Mouse (Mus musculus): ENCODE measurements around the gene Iqgap1.

The Iqgap1 gene

GRCm38 (mm10) chr7:80825843-80826403 is at the start of gene Iqgap1:
TSS of gene Iqgap1 (minus strand) at chr7:80825974.
- no peak for DNase-seq (ENCODE audit: low read depth in 2 of 2, low spot score in 2 of 2)

DNA sequence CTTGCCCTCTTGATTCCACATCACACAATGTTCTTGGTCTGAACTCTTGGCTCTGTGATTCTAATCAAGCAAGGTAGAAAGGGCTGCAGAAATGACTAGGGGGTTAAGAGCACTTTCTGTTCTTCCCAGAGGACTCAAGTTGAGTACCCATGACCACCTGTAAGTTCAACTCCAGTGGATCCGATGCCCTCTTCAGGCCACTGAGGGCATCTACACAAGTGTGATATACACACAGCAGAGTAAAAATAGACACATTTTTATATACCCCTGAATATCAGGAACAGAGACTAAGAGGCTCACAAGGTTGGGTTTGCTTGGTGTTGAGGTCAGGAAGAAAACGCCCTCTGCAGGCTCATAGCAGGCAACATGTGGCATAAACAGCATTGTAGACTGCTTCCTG is 47.9 kb upstream of the Iqgap1 start:
- DNase-seq (ENCODE audit: low read depth in 2 of 2, low spot score in 2 of 2), result no peak

- no peak for DNase-seq (ENCODE audit: low read depth in 2 of 2, low spot score in 2 of 2)
Observed at GRCm38 (mm10) chr7:80873038-80873437, 47.3 kb upstream of the Iqgap1 start.

- DNase-seq (ENCODE audit: low read depth in 2 of 2, low spot score in 2 of 2), result no peak
Observed at GRCm38 (mm10) chr7:80868686-80869085, 42.9 kb upstream of the Iqgap1 start.

GRCm38 (mm10) chr7:80866514-80867147 is 40.9 kb upstream of the Iqgap1 start:
- no peak for DNase-seq (ENCODE audit: low read depth in 2 of 2, low spot score in 2 of 2)

DNA sequence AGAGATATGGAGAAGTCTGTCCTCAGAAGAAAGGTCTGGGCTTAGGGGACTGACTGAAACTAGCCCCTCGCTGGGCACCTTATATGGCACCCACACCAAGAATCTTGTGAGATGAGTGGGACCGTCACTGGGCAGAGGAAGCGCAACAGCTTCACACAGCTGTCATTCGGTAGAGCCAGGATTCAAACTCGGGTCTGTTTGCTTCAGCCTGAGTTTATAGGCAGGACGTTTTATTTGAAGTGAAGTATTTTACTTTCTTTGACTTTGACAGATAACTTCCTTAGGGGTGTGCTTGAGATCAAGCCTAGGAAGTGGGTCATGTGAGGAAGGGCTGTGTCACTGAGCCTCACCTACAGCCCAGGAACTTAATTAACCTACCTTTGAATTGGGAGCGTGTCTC is 39.7 kb upstream of the Iqgap1 start:
- DNase-seq (ENCODE audit: low read depth in 2 of 2, low spot score in 2 of 2), result no peak

DNA sequence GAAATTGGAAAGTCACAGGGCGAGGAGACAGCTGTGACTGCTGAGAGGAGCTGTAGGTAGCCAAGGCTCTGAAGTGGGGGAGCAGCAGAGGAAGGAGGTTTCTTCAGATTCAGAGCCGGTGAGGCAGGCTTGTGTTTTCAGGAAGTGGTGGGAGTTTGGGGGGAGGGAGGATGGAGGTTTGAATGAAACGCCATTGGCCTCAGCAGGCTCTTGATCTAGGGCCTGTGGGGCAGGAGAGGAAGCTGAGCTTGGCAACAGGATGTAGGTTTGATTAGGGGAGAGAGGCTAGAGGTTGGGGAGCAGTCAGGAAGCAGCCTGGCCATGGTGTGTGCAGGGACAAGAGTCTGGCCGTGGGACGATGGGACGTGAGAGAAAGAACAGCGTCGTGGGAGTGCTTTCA is 39.1 kb upstream of the Iqgap1 start:
- peak; percentile 74 to 82 for DNase-seq (ENCODE audit: low read depth in 2 of 2, low spot score in 2 of 2)

- no peak for DNase-seq (ENCODE audit: low read depth in 2 of 2, low spot score in 2 of 2)
Observed at GRCm38 (mm10) chr7:80864151-80864550, 38.4 kb upstream of the Iqgap1 start.

DNA sequence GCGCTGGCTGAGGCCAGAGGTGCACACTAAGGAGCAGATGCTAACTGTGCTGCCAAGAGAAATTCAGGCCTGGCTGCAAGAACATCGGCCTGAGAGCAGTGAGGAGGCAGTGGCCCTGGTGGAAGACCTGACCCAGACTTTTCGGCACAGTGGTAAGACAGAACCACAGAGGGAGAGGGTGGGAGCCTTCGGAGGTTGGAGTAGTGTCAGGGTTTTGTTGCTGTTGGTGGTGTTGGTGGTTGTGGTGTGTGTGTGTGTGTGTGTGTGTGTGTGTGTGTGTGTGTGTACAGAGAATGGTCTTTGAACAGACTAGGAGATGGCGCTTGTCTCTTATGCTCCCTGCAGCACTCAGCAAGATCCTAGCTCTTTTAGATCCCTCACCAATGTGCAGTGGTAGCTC is 37.7 kb upstream of the Iqgap1 start:
- no peak for DNase-seq (ENCODE audit: low read depth in 2 of 2, low spot score in 2 of 2)

- no peak for DNase-seq (ENCODE audit: low read depth in 2 of 2, low spot score in 2 of 2)
Observed at GRCm38 (mm10) chr7:80862475-80862874, 36.7 kb upstream of the Iqgap1 start.

DNA sequence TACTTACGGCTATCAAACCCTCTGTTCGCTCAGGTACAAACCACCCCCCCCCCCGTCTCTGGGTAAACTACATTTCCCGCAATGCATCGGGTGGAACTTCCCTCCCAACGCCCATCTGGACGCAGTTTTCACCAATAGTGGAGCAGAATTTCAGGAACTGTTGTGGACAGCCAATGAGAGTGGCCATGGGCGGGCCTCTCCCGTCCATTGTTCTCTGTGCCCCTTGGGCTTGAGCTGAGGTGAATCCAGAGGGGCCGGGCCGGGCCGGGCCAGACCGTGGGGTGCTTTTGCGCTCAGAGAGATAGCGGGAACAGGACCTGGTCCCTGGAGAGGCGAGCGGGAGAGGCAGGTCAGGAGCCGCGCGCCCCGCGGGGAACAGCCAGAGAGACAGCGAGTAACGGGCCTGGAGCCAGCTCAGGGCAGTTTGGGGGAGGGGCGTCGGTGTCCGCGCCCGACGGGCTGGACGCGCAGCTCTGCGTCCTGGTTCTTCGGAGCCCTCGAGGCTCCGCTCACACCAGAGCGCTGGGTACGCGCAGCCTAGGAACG is 35.0 kb upstream of the Iqgap1 start, which contains the start of gene Zscan2:
TSS of gene Zscan2 (plus strand) at position 192 of the 546 bp plus-strand sequence.
- DNase-seq (ENCODE audit: low read depth in 2 of 2, low spot score in 2 of 2), result peak; percentile 79 to 84

- DNase-seq (ENCODE audit: low read depth in 2 of 2, low spot score in 2 of 2), result peak; percentile 56 to 74
Observed at GRCm38 (mm10) chr7:80860227-80860626, 34.5 kb upstream of the Iqgap1 start.

- peak; percentile 72 to 86 for DNase-seq (ENCODE audit: low read depth in 2 of 2, low spot score in 2 of 2)
Observed at GRCm38 (mm10) chr7:80857181-80857580, 31.4 kb upstream of the Iqgap1 start.

DNA sequence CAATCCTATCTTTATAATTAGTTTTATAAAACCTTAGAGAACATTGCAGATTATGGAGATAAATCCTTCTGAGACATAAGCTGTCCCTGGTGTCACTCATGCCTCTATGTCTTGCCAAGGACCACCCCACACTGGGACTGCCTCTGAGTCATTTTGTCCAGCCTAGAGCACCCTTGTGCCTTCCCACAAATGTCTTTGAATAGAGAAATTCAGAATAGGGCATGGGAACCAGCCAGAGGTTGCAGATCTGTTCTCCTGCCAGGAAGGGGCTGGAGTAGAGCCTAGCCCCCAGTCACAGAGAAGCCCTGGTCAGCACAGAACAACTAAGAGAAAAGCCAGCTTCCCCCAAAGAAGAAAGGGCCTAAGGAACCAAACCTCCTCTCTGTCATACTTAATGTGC is 29.5 kb upstream of the Iqgap1 start:
- no peak for DNase-seq (ENCODE audit: low read depth in 2 of 2, low spot score in 2 of 2)

- no peak for DNase-seq (ENCODE audit: low read depth in 2 of 2, low spot score in 2 of 2)
Observed at GRCm38 (mm10) chr7:80853218-80853617, 27.4 kb upstream of the Iqgap1 start.

DNA sequence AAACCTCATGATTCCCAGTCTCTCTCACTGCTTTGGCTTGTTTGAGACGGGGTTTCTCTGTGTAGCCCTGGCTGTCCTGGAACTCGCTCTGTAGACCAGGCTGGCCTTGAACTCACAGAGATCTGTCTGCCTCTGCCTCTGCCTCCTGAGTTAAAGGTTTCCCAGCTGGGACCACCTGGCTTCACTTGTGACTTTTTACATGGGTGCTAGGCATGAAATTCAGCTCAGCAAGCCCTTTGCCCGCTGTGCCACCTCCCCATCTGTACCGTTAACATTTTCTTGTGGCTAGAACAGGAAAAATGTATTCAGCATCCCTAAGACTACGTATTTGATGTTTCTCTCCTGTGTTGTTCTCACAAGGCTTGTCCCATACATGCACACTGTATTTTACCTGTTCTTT is 24.7 kb upstream of the Iqgap1 start:
- no peak for DNase-seq (ENCODE audit: low read depth in 2 of 2, low spot score in 2 of 2)

DNA sequence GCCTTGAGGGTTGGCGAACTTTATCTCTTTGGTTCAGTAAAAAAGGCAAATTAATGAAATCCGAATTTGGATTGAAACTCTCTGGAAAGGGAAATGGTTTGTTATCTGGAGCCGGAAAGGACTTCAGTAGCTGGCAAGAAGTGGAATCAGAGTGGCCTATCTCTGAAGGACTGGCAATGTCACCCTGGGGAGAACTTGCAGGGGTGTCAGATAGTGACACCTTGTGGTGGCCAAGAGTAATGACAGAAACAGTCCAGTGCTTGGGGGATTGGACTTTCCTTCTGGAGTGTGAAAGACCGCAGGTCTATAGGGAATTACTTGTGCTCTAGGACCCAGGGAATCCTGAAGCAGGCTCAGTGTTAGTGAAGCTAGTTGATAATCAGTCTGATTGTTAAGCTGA is 23.9 kb upstream of the Iqgap1 start:
- peak in 1 of 2 experiments; percentile 50 for DNase-seq (ENCODE audit: low read depth in 2 of 2, low spot score in 2 of 2)

DNA sequence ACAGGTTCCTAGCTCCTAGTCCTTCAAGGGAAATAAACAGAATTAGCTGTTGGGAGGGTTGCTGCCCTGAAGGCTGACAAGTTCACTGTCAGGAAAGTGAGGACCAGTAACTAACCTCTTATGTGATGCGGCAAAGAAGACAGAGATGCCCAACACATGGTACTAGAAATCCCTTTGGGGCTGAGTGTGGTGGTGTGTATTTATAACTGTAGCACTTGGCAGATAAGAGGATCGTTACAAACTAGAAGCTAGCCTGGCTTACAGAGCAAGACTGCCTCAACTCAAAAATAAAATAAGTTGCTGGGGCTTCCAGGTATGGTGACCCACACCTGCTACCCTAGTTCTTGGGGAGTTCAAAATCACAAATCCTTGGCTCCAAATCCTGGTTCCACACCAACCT is 23.5 kb upstream of the Iqgap1 start:
- no peak for DNase-seq (ENCODE audit: low read depth in 2 of 2, low spot score in 2 of 2)

DNA sequence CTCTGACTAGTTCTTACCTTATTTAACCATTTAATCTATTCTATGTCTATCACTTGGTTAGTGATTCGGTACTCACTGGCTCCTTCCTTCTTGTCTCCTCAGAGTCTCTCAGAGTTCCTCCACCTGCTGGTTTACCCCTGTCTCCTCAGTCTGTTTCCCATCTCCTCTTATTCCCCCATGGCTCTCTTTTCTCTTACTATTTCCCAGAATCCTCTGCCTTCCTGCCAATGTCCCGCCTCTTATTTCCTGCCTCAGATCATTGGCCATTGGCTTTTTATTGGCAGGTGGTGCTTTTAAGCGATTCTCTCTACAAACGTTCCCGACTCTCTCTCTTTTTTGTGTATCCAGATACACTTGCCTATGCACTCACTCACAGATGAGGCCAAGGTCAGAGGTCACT is 20.9 kb upstream of the Iqgap1 start:
- no peak for DNase-seq (ENCODE audit: low read depth in 2 of 2, low spot score in 2 of 2)

DNA sequence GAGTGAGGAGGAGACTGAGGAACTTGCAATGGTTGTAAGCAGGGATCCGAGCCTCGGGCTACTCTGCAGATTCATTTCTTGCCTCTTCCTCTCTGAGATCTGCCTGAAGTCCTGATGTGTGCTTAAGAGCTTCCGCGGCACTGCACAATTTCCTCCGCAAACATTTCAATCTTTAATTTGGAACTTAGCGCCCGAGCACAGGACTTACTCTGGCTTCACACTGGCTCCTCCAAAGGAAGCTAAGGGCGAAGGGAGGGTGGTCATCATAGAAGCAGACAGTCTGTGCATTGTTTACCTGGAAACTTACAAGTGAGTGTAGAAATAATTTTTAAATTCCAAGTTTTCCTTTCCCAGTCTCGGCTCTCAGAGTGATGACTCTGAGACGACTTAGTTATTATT is 20.5 kb upstream of the Iqgap1 start:
- no peak for DNase-seq (ENCODE audit: low read depth in 2 of 2, low spot score in 2 of 2)

DNA sequence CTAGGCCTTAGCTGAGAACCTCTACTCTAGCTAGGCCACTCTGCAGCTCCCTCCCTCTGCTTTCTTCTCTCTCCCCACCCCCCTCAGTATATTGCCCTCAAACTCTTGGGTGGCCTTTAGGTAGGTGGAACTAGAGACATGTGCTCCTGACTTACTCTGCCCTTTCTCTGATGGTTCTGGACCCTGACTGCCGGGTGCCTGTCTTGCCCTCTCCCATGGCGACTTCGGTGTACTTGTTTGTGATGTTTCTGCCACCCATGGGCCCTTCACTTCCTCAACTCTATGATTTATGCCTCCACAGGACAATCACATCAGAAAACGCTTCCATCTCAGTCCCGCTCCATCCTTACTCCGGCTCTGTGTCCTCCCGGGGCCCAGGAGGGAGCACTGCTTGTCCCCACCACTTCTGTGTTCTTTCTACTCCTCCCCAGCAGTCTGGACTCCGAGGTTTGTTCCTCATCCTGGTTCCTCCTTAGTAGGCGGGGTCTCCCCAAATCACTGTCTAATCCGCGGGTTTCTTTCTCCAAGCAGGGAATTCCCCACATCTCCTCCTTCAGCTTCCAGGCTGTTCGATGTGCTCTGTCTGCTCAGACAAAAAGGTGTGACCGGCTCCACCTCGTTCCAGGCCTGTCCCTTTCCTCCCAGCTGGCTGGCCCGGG is 20.0 kb upstream of the Iqgap1 start:
- no peak for DNase-seq (ENCODE audit: low read depth in 2 of 2, low spot score in 2 of 2)

DNA sequence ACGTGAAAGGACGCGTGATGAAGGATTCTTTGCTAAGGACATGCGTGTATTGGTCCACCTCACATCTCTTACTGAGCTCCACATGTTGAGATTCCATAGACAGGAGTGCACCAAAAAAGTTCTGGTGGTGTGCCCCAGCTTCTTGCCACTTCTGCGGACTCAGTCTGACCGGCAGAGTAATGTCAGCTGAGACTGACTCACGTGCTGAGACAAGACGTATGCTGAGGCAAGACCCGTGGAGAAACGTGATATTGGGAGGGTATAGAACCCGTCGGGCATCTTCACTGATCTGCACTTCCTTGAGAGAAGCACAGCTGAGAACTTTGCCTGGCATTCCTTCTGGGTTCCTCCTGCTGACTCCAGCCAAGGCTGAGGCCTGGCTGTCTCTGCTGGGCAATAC is 18.9 kb upstream of the Iqgap1 start:
- DNase-seq (ENCODE audit: low read depth in 2 of 2, low spot score in 2 of 2), result no peak

Measured in CD8-positive naive resting alpha-beta T cell, adult 2 months (primary cell).